In the genomic region with DNA sequence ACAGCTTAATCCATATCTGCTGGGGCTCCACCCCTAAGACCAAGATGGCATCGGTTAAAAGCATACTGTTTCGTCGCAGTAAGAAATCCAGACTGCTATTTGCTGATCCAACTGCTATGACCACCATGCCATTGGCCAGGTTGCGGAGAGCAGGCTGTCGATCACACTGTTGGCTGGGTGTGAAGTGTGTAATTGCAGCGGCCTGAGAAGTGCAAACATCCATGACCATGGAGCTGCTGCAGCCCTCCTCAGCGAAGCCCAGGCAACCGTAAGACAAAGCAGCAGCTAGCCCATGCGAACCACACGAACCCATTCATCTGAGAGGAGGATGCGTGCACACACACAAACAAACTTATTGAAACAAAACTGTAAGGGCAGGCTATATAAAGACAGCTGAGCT, we compare ENCODE assay signal across 28 mouse cellular contexts. TPM values are rescaled to one million over a fixed set of nuclear protein-coding genes. Genes with fewer than 3 reads are reported as not detected.
A peak's percentile ranks its signal among the peaks of the same experiment; 100 is the strongest.
DNase-seq lines count a peak whose midpoint lies in the region; ATAC-seq and TF ChIP-seq lines count a peak whose summit lies in the region.
"Had no signal": no experiment of that assay in that cellular context is flagged by ENCODE, and none has a peak within 500 bp of the region (broad histone marks: within the 10 kb centered on the region; RNA-seq: fewer than 3 reads in every experiment).

No protein-coding gene starts in this region.

- 75% methylated on average over 11 of the region's 11 CpGs for WGBS in hindbrain, embryonic 12.5 days
- WGBS in hindbrain, embryonic 10.5 days: 81% methylated on average over 11 of the region's 11 CpGs
- 64% methylated on average over 11 of the region's 11 CpGs for WGBS in midbrain, embryonic 13.5 days
- WGBS in midbrain, embryonic 11.5 days: 77% methylated on average over 11 of the region's 11 CpGs
- 60% methylated on average over 11 of the region's 11 CpGs for WGBS in hindbrain, embryonic 14.5 days
- WGBS in midbrain, postnatal 0 days: 65% methylated on average over 11 of the region's 11 CpGs
- WGBS in heart, adult 2 months: 89% methylated on average over 11 of the region's 11 CpGs

- no peak overlapping the region for H3K9ac ChIP-seq in hindbrain, embryonic 12.5 days
- no peak overlapping the region for H3K9ac ChIP-seq in midbrain, embryonic 13.5 days (replicated peaks)
- no peak overlapping the region for H3K9ac ChIP-seq in midbrain, embryonic 11.5 days (ENCODE audit: low read length)
- no peak overlapping the region for H3K9ac ChIP-seq in hindbrain, embryonic 14.5 days
- H3K9ac ChIP-seq in midbrain, postnatal 0 days (replicated peaks; ENCODE audit: low read length, poor library complexity, severe bottlenecking): no peak overlapping the region
- H3K9ac ChIP-seq in heart, adult 2 months (ENCODE audit: low read depth, low read length): no peak overlapping the region
- H3K9ac ChIP-seq: forebrain, embryonic 13.5 days; heart, embryonic 15.5 days; limb, embryonic 12.5 days; liver, embryonic 15.5 days; lung, embryonic 15.5 days; midbrain, embryonic 12.5 days; neural tube, embryonic 13.5 days; stomach, embryonic 15.5 days had no signal

- no peak for TF ChIP-seq EP300 in heart, adult 2 months (IDR thresholded peaks at IDR 0.05; ENCODE audit: insufficient read depth, low read depth, low read length)

- H3K4me2 ChIP-seq in hindbrain, embryonic 12.5 days (replicated peaks): no peak overlapping the region
- H3K4me2 ChIP-seq in midbrain, embryonic 13.5 days (replicated peaks): no peak overlapping the region
- no peak overlapping the region for H3K4me2 ChIP-seq in midbrain, embryonic 11.5 days
- H3K4me2 ChIP-seq in hindbrain, embryonic 14.5 days (replicated peaks): no peak overlapping the region
- no peak overlapping the region for H3K4me2 ChIP-seq in midbrain, postnatal 0 days (ENCODE audit: low read depth, low read length, poor library complexity, severe bottlenecking)
- H3K4me2 ChIP-seq: forebrain, embryonic 13.5 days; heart, embryonic 15.5 days; limb, embryonic 12.5 days; liver, embryonic 15.5 days; lung, embryonic 15.5 days; midbrain, embryonic 12.5 days; neural tube, embryonic 13.5 days; stomach, embryonic 15.5 days had no signal

- H3K27me3 ChIP-seq in hindbrain, embryonic 12.5 days: no peaks in the 10 kb centered on the region; the same call in 1 of the 2 replicates
- no peaks in the 10 kb centered on the region for H3K27me3 ChIP-seq in hindbrain, embryonic 10.5 days (ENCODE audit: insufficient read depth, poor library complexity, severe bottlenecking)
- no peaks in the 10 kb centered on the region for H3K27me3 ChIP-seq in midbrain, embryonic 13.5 days
- H3K27me3 ChIP-seq in midbrain, embryonic 11.5 days (ENCODE audit: control insufficient read depth, insufficient read depth, low read length): no peaks in the 10 kb centered on the region; the same call in 1 of the 2 replicates
- no peaks in the 10 kb centered on the region for H3K27me3 ChIP-seq in hindbrain, embryonic 14.5 days (ENCODE audit: control insufficient read depth, insufficient read depth, low read length)
- H3K27me3 ChIP-seq in midbrain, postnatal 0 days (ENCODE audit: insufficient read depth, low read length): no peaks in the 10 kb centered on the region
- no peaks in the 10 kb centered on the region for H3K27me3 ChIP-seq in heart, adult 2 months (ENCODE audit: control insufficient read depth, insufficient read depth, low read length)
- H3K27me3 ChIP-seq: forebrain, embryonic 13.5 days; heart, embryonic 15.5 days; limb, embryonic 12.5 days; liver, embryonic 15.5 days; lung, embryonic 15.5 days; midbrain, embryonic 12.5 days; neural tube, embryonic 13.5 days; Patski; stomach, embryonic 15.5 days had no signal

- intact Hi-C loops in heart, adult 2 months (cut with DNase I): no loop called here

- no peak for DNase-seq in hindbrain, embryonic 10.5 days (ENCODE audit: low spot score)
- no peak for DNase-seq in midbrain, embryonic 11.5 days (ENCODE audit: low spot score, missing footprints)
- no peak for DNase-seq in hindbrain, embryonic 14.5 days (ENCODE audit: low spot score)
- DNase-seq in midbrain, postnatal 0 days (ENCODE audit: low spot score): peak; percentile 56
- no peak for DNase-seq in heart, adult 2 months
- DNase-seq: adrenal gland, postnatal 10 days; cerebellum, adult 11-12 months; cerebellum, postnatal 36 days; gastrocnemius, postnatal 10 days; kidney, adult 11 months; layer of hippocampus, adult 9-11 months; right cerebral cortex, postnatal 25 days had no signal

- H3K4me1 ChIP-seq in hindbrain, embryonic 12.5 days: peaks cover 19% of the 10 kb centered on the region
- H3K4me1 ChIP-seq in hindbrain, embryonic 10.5 days (replicated peaks): peaks cover 10% of the 10 kb centered on the region
- H3K4me1 ChIP-seq in midbrain, embryonic 13.5 days (replicated peaks): peaks cover 24% of the 10 kb centered on the region
- H3K4me1 ChIP-seq in midbrain, embryonic 11.5 days (ENCODE audit: control insufficient read depth, insufficient read depth, low read length): peaks cover 6% of the 10 kb centered on the region
- peaks cover 11% of the 10 kb centered on the region for H3K4me1 ChIP-seq in hindbrain, embryonic 14.5 days (replicated peaks; ENCODE audit: control insufficient read depth, insufficient read depth, low read length)
- peaks cover 5% of the 10 kb centered on the region; the same call in 1 of the 2 replicates for H3K4me1 ChIP-seq in midbrain, postnatal 0 days (ENCODE audit: insufficient read depth, low read length)
- peaks cover 2% of the 10 kb centered on the region; the same call in 1 of the 2 replicates for H3K4me1 ChIP-seq in heart, adult 2 months (ENCODE audit: control insufficient read depth, insufficient read depth, low read length)
- H3K4me1 ChIP-seq: heart, embryonic 15.5 days; lung, embryonic 15.5 days had no signal

- peaks cover 2% of the 10 kb centered on the region; the same call in 1 of the 2 replicates for H3K79me2 ChIP-seq in heart, adult 2 months (replicated peaks; ENCODE audit: control insufficient read depth, insufficient read depth, low read length)

- no peak for TF ChIP-seq CTCF in midbrain, postnatal 0 days (IDR thresholded peaks at IDR 0.05)
- TF ChIP-seq CTCF in heart, adult 2 months (IDR thresholded peaks at IDR 0.05): no peak

- no peak for TF ChIP-seq POLR2A in heart, adult 2 months (IDR thresholded peaks at IDR 0.05; ENCODE audit: insufficient read depth, low read depth, low read length)

- peak; percentile 47; the same call in 1 of the 2 replicates for ATAC-seq in hindbrain, embryonic 12.5 days (ENCODE audit: low FRiP score)
- ATAC-seq in midbrain, embryonic 13.5 days: no peak
- ATAC-seq in midbrain, embryonic 11.5 days (ENCODE audit: low FRiP score): no peak
- ATAC-seq in hindbrain, embryonic 14.5 days (ENCODE audit: low FRiP score): peak; percentile 52; the same call in 1 of the 2 replicates
- ATAC-seq in midbrain, postnatal 0 days (ENCODE audit: low FRiP score): peak; percentile 53; the same call in 1 of the 2 replicates
- ATAC-seq: forebrain, embryonic 13.5 days; Patski had no signal

- peaks cover 6% of the 10 kb centered on the region for H3K36me3 ChIP-seq in hindbrain, embryonic 12.5 days
- H3K36me3 ChIP-seq in hindbrain, embryonic 10.5 days: peaks cover 4% of the 10 kb centered on the region
- peaks cover 8% of the 10 kb centered on the region for H3K36me3 ChIP-seq in midbrain, embryonic 13.5 days
- no peaks in the 10 kb centered on the region for H3K36me3 ChIP-seq in midbrain, embryonic 11.5 days (ENCODE audit: control insufficient read depth, insufficient read depth, low read length)
- H3K36me3 ChIP-seq in hindbrain, embryonic 14.5 days (replicated peaks; ENCODE audit: control insufficient read depth, insufficient read depth): peaks cover 16% of the 10 kb centered on the region
- H3K36me3 ChIP-seq in midbrain, postnatal 0 days (ENCODE audit: insufficient read depth, low read length): peaks cover 12% of the 10 kb centered on the region
- no peaks in the 10 kb centered on the region for H3K36me3 ChIP-seq in heart, adult 2 months (ENCODE audit: control insufficient read depth, insufficient read depth, low read length)
- H3K36me3 ChIP-seq: heart, embryonic 15.5 days; liver, embryonic 15.5 days; lung, embryonic 15.5 days; stomach, embryonic 15.5 days had no signal

- H3K27ac ChIP-seq in hindbrain, embryonic 12.5 days: no peak overlapping the region
- no peak overlapping the region for H3K27ac ChIP-seq in hindbrain, embryonic 10.5 days
- peak overlapping the region; percentile 16; the same call in 1 of the 2 replicates for H3K27ac ChIP-seq in midbrain, embryonic 13.5 days
- no peak overlapping the region for H3K27ac ChIP-seq in midbrain, embryonic 11.5 days (ENCODE audit: low read depth, low read length)
- no peak overlapping the region for H3K27ac ChIP-seq in hindbrain, embryonic 14.5 days
- no peak overlapping the region for H3K27ac ChIP-seq in midbrain, postnatal 0 days (ENCODE audit: low read depth, low read length)
- H3K27ac ChIP-seq in heart, adult 2 months: no peak overlapping the region
- H3K27ac ChIP-seq: forebrain, embryonic 13.5 days; heart, embryonic 15.5 days; limb, embryonic 12.5 days; liver, embryonic 15.5 days; lung, embryonic 15.5 days; midbrain, embryonic 12.5 days; neural tube, embryonic 13.5 days; stomach, embryonic 15.5 days had no signal

- no peaks in the 10 kb centered on the region for H3K9me3 ChIP-seq in hindbrain, embryonic 12.5 days (replicated peaks)
- no peaks in the 10 kb centered on the region for H3K9me3 ChIP-seq in hindbrain, embryonic 10.5 days
- H3K9me3 ChIP-seq in midbrain, embryonic 13.5 days: no peaks in the 10 kb centered on the region
- no peaks in the 10 kb centered on the region for H3K9me3 ChIP-seq in midbrain, embryonic 11.5 days (ENCODE audit: control insufficient read depth, low read length)
- H3K9me3 ChIP-seq in hindbrain, embryonic 14.5 days (ENCODE audit: control insufficient read depth, low read length): no peaks in the 10 kb centered on the region
- H3K9me3 ChIP-seq in midbrain, postnatal 0 days (ENCODE audit: low read length): no peaks in the 10 kb centered on the region
- H3K9me3 ChIP-seq: forebrain, embryonic 13.5 days; heart, embryonic 15.5 days; limb, embryonic 12.5 days; liver, embryonic 15.5 days; lung, embryonic 15.5 days; midbrain, embryonic 12.5 days; neural tube, embryonic 13.5 days; stomach, embryonic 15.5 days had no signal

- H3K4me3 ChIP-seq in hindbrain, embryonic 12.5 days: no peak overlapping the region
- no peak overlapping the region for H3K4me3 ChIP-seq in hindbrain, embryonic 10.5 days
- H3K4me3 ChIP-seq in midbrain, embryonic 13.5 days (replicated peaks): no peak overlapping the region
- H3K4me3 ChIP-seq in midbrain, embryonic 11.5 days (ENCODE audit: low read depth, low read length): no peak overlapping the region
- H3K4me3 ChIP-seq in hindbrain, embryonic 14.5 days (replicated peaks; ENCODE audit: low read length): no peak overlapping the region
- no peak overlapping the region for H3K4me3 ChIP-seq in midbrain, postnatal 0 days (ENCODE audit: low read depth, low read length)
- H3K4me3 ChIP-seq in heart, adult 2 months: no peak overlapping the region
- H3K4me3 ChIP-seq: forebrain, embryonic 13.5 days; heart, embryonic 15.5 days; limb, embryonic 12.5 days; liver, embryonic 15.5 days; lung, embryonic 15.5 days; midbrain, embryonic 12.5 days; myocyte; neural tube, embryonic 13.5 days; stomach, embryonic 15.5 days had no signal

RNA-seq across cellular contexts. Expression of a gene that starts 18.3 kb away (rescaled TPM):
- 65.1 and 68.3 TPM in 2 replicates for polyA plus RNA-seq in hindbrain, embryonic 12.5 days (2016; fragmentation: Nextera tagmentation; extraction: Ambion mirVana)
- 31.2 and 46.1 TPM in 2 replicates for polyA plus RNA-seq in hindbrain, embryonic 10.5 days (2016; fragmentation: Nextera tagmentation; extraction: Ambion mirVana)
- 75.5 and 80.8 TPM in 2 replicates for polyA plus RNA-seq in midbrain, embryonic 13.5 days (2015; fragmentation: Nextera tagmentation; extraction: Ambion mirVana)
- polyA plus RNA-seq in midbrain, embryonic 11.5 days (2014; fragmentation: Nextera tagmentation; extraction: Ambion mirVana): 34.0 and 40.4 TPM in 2 replicates
- polyA plus RNA-seq in hindbrain, embryonic 14.5 days (2014; fragmentation: Nextera tagmentation; extraction: Ambion mirVana): 117 and 125 TPM in 2 replicates
- 133 and 141 TPM in 2 replicates for total RNA-seq in midbrain, postnatal 0 days (2014; rRNA removed)
- polyA plus RNA-seq in midbrain, postnatal 0 days (2015; fragmentation: Nextera tagmentation; extraction: Ambion mirVana): 79.4 and 83.7 TPM in 2 replicates
- 10 to 100 TPM; 55.2 to 68.8 TPM for total RNA-seq in heart, adult 2 months (2021)
- 28.8 and 30.5 TPM in 2 replicates for polyA plus RNA-seq in heart, adult 2 months (2012; rRNA removed)

RNA-seq across cellular contexts. Expression of a gene that starts 59.1 kb away (rescaled TPM):
- 1.1 TPM in 2 replicates for polyA plus RNA-seq in hindbrain, embryonic 12.5 days (2016; fragmentation: Nextera tagmentation; extraction: Ambion mirVana)
- polyA plus RNA-seq in hindbrain, embryonic 10.5 days (2016; fragmentation: Nextera tagmentation; extraction: Ambion mirVana): 0.40 and 0.80 TPM in 2 replicates
- polyA plus RNA-seq in midbrain, embryonic 13.5 days (2015; fragmentation: Nextera tagmentation; extraction: Ambion mirVana): 4.6 and 5.9 TPM in 2 replicates
- 1.1 and 1.2 TPM in 2 replicates for polyA plus RNA-seq in midbrain, embryonic 11.5 days (2014; fragmentation: Nextera tagmentation; extraction: Ambion mirVana)
- polyA plus RNA-seq in hindbrain, embryonic 14.5 days (2014; fragmentation: Nextera tagmentation; extraction: Ambion mirVana): 2.8 and 3.5 TPM in 2 replicates
- total RNA-seq in midbrain, postnatal 0 days (2014; rRNA removed): 11.8 and 12.2 TPM in 2 replicates
- polyA plus RNA-seq in midbrain, postnatal 0 days (2015; fragmentation: Nextera tagmentation; extraction: Ambion mirVana): 18.9 and 20.8 TPM in 2 replicates
- not detected for total RNA-seq in heart, adult 2 months (2021)
- polyA plus RNA-seq in heart, adult 2 months (2012; rRNA removed): not detected in 2 replicates
- total RNA-seq: adrenal gland, postnatal 10 days; gastrocnemius, postnatal 10 days; heart, postnatal 25 days; liver, adult 2 months; megakaryocyte progenitor cell, adult 5-6 weeks had no signal
- polyA plus RNA-seq: heart, embryonic 15.5 days; large intestine, adult 2 months; liver, adult 2 months had no signal

Comparison
In these comparisons a context has a peak if more than half of its experiments do, and no peak if none do; other contexts are left out.
1. ATAC-seq: peak in hindbrain, embryonic 12.5 days (single experiment), hindbrain, embryonic 14.5 days (single experiment) and midbrain, postnatal 0 days (single experiment); none in midbrain, embryonic 13.5 days (single experiment) and midbrain, embryonic 11.5 days (single experiment).